Comparison of ENCODE assay signal across 14 mouse cellular contexts in the genomic region with DNA sequence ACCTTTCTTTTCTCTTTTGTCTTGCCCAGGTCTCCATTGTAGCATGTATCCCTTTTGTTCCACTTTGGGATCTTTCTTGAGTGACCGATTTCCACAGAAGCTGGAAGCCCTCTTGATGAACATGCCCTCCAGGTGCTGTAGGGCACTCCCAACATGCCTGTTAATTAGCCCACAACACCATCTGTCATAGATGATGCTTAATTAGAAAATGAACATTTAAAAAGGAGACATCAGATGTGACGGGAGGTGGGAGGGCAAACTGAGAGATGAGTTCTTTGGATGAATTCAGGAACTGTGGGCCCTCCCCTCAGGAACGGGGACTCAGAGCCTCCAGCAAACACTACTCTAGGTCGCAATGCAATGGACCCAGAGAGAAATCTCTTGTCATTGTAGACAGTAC.
DNase-seq lines count a peak whose midpoint lies in the region.
"Had no signal": no experiment of that assay in that cellular context is flagged by ENCODE, and none has a peak within 500 bp of the region (broad histone marks: within the 10 kb centered on the region; RNA-seq: fewer than 3 reads in every experiment).

No protein-coding gene starts in this region.

- intact Hi-C loops in heart, postnatal 14 days (cut with DNase I): no loop called here

- DNase-seq in cerebellum, postnatal 10 days: peak; percentile 27 to 37
- no peak for DNase-seq in cerebellum, adult 11-12 months
- peak; percentile 61 for DNase-seq in heart, adult 11 months
- DNase-seq in heart, postnatal 14 days: no peak
- DNase-seq in retina, postnatal 1 day: peak; percentile 33
- DNase-seq in retina, embryonic 14.5 days (ENCODE audit: low spot score): no peak
- DNase-seq: adrenal gland, adult 8-10 months; adrenal gland, postnatal 25 days; cerebellum, adult 9-11 months; cerebellum, postnatal 36 days; embryo, embryonic 11 days; gastrocnemius, postnatal 14 days; heart, adult 2 months; kidney, adult 18-20 months had no signal

Comparison
In these comparisons a context has a peak if more than half of its experiments do, and no peak if none do; other contexts are left out.
1. DNase-seq: peak in cerebellum, postnatal 10 days (2 of 2), heart, adult 11 months (single experiment) and retina, postnatal 1 day (single experiment); none in cerebellum, adult 11-12 months (single experiment), heart, postnatal 14 days (0 of 2) and retina, embryonic 14.5 days (single experiment).